Mouse (Mus musculus) heart, adult 11 months (tissue): ENCODE data around the gene Msh5.
"Not testable (repeated sequence)": the region's sequence is repeated elsewhere in the genome, so short reads cannot be mapped to it uniquely, and the experiment has no call there.

Experiments
- DNase-seq: peaks from one replicate; pipeline ENCODE4 v3.0.0; 2022

The Msh5 gene

DNA sequence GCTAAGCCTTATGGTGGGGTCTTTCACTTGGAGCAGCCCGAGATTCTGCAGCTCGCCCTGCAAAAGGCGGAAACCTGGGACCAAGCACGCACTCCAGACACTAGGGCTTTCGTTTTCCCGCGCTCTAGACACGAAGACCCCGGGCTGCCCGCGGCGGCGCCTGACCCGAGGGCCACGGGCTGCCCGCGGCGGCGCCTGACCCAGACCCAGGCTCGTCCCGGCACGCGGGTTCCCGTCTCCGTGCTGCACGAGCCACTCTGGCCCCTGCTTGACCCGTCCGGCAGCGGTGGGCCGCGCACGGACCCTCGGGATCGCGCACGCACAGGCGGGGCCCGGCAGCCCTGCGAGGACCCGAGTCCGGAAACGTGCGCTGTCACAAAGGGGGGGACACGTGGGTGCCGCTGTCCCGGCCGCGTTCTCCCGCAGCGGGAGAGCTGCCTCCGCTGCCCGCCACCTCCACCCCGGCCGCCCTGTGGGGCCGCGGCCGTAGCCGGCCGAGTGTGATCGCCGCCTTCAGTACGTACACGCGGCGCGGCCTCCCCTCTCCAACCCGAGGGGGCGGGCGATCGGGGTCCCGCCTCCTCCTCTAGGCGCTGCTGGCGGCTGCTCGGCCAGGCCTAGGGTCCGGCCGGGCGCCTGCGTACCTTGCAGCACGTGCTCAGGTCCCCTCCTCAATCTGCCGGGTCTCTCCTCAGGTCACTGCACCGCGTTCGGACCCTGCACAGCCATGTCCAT is 45.7 kb downstream of the Msh5 start, which contains the start of gene Vars:
Vars (plus strand) TSS at position 271 of the 735 bp plus-strand sequence.
- DNase-seq: peak; percentile 99

GRCm38 (mm10) chr17:34999871-35000716 is 46.5 kb downstream of the Msh5 start:
- peak; percentile 93 for DNase-seq

DNA sequence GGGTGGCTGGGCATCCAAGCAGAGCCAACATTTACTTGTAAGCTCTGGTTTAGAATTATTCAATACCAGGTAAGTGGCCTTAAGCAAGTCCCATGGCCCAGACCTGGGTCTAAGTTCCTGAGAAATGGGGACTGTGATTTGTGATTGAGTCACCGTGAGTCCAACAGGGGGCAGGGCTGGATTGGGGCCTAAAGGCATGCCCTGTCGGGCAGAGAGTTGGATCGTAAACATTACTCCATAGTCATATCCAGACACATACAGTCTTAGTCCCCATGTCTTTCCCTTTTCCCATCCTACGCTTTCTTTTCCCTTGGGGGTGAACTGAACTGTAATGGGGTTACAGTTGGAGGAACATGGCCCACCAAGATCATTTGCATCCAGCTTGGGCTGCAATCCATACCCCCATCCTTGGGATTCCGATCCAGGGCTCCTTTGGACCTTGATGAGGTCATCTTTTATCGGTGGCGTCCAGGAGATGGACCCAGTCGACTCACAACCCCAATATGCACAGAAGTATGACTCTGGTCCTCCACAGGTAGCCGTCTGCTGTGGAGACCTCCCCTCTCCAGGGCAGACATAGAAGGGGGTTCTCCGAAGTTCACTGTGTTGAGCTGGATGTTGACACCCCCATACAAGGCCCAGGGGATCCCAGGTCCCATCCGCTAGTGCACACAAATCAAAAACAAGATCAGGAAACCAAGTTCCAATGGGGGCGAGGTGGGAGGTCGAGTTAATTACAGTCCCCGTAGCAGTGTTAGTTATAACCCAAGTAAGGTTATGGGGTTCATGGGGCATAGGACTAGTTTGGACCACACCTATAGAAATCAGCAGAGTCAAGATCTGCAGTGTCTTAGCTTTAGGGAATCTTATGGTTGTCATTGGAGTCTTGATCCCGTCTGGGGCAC is 47.8 kb downstream of the Msh5 start:
- DNase-seq: peak; percentile 91

DNA sequence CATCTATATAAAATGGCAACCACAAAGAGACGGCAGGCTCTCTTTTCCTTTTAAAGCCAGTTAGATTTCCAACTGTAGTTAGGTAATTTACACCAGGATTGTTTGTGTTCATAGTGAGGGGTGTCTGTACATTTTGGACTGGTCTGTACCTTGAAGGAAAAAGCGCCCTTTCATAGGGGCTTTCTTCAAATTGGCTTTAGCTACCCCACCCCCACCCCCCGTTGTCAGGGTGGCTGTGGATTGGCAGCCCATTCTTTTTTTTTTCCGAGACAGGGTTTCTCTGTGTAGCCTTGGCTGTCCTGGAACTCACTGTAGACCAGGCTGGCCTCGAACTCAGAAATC is 49.4 kb downstream of the Msh5 start:
- no peak for DNase-seq

DNA sequence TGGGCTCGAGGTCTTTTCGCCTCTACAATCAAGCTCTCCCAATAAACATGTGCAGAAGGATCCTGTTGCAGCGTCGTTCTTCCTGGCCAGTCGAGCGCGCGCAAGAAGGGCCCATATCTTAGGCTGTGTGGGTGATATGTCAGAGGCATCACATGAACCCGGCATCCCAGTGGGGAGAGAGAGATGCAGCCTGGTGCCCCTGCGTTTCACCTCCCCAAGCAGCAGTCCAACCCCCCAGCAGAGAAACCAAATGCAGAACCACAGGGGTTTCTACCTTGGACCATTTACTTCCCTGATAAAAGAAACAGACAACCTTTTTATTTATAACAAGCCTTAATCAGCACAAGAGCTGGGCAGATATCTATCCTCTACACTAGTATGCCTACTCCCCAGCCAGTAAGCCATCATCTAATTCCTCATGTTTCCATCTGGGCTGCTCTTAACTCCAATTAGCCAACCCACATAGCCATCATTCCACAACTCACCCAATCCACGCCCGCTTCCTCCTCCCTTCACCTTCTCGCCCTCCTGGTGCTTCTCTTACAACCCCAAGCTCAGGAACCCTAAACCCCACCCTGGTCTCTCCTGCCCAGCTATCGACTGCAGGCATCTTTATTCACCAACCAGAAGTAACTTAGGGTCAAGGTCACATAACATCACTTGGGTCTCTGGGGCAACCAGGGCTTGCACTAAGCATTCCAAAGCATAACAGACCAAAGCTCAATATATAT is 50.0 kb downstream of the Msh5 start:
- DNase-seq: peak; percentile 83

DNA sequence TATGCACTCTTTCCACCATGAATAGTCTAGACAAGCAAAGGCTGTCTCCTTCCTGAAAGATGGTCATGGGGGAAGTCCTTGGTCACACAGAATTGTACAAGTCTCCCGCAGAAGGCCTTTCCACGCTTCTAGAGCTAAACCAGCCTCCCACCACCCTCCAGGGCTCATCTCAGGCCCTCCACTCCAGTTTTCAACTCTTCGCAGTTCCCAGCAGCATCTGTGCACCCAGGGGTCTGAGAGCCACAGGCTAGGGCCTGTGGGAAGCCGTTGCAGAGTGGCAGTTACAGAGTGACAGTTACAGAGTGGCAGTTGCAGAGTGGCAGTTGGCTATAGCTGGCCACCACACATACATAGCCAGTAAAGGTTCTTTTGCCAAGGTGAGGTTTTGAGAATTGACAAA is 50.6 kb downstream of the Msh5 start:
- peak; percentile 86 for DNase-seq

DNA sequence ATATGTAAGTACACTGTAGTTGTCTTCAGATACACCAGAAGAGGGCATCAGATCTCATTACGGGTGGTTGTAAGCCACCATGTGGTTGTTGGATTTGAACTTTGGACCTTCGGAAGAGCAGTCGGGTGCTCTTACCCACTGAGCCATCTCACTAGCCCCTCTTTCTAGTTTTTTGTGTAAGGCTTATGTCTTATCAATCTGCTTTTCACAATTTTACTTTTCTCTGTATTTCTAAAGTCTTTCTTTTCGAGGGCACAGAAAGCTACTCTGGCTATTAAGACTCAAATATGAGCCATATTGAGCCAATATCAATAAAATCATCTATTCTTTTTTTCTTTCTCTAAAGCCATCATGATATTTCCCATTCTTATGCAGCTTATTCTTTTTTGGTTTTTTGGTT is 51.4 kb downstream of the Msh5 start:
- not testable (repeated sequence) for DNase-seq

DNA sequence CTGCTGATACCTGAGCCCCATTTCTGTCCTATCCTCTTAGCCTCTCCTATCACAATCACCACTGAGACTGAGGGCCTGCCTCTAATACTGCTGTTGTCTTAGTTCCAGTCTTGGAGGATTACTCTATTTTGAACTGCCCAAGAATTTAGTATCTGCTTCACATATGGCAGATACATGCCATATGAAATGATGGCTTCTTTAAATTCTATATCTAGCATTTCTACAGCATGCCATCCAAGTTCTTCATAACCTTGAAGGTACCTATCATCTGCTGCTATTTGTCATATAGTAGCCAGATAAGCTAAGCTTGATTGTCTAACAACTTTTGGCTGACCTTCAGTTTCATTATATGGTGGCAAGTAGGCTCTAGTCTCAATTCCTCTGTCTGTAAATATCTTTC is 51.8 kb downstream of the Msh5 start:
- DNase-seq: no peak

- DNase-seq: no peak
Measured at GRCm38 (mm10) chr17:34984218-34984617, 62.3 kb downstream of the Msh5 start.

- no peak for DNase-seq
Measured at GRCm38 (mm10) chr17:34982328-34982727, 64.2 kb downstream of the Msh5 start.

DNA sequence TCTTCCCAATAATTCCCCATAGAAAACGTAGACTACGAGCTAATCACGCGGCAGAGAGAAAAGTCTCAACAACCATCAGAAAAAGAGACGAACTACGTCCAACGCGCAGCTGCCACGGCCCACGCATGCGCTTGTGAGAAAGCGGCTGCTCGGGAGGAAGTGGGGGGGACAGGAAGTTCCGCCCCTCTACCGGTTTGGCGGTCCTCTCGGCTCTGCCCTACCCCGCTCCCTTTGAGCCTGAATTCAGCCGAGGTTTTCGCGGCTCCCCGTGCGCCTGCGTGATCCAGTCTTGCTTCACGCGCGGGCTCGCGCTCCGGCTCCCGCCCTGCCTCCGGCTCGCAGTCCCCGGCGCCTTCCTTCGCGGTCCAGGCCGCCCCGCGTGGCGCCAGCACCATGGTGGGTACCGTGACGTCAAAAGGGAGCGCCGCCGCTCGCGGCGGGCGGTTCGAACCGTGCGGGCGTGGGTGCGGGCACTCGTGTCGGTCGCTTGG is 64.8 kb downstream of the Msh5 start, which contains the start of gene Lsm2:
Lsm2 (plus strand) TSS at position 173 of the 491 bp plus-strand sequence.
- peak; percentile 99 for DNase-seq

DNA sequence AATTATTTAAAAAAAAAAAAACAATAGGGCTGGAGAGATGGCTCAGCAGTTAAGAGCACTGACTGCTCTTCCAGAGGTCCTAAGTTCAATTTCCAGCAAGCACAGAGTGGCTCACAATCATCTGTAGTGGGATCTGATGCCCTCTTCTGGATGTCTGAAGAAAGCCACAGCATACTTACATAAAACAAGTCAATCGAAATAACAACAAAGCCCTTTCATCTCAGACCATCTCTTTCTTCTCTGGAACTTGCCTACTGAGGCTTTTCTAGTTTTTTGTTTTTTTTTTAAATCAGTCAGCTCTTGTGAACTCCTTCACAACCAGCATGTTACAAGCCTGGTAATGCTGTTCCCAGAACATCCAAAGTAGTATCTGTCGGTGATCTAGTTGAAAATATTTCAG is 65.9 kb downstream of the Msh5 start:
- DNase-seq: no peak

DNA sequence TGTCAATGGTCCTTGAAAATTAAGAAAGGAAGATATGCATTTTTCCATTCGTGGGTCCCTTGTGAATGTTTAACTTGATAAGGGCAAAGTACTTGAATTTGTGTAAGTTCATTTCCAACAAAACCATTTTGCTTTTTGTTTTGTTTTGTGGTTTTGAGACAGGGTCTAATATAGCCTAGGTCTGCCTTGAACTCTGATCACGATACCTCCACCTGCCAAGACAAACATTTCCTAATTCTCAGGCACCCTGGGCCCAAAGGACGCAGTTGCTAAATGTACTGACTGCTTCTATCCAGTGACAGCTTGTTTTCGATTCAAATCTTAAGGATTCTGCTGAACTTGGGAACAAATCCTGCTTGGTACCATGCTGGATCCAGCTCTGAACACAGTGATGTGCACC is 66.9 kb downstream of the Msh5 start:
- DNase-seq: no peak
